Mouse (Mus musculus): ENCODE measurements around the gene L3mbtl3. TPM values are rescaled to one million over a fixed set of nuclear protein-coding genes. Genes with fewer than 3 reads are reported as not detected.

Gene L3mbtl3
- total and polyA plus RNA-seq, 3 experiments: 8.3 to 15.8 (median 9.2) TPM

DNA sequence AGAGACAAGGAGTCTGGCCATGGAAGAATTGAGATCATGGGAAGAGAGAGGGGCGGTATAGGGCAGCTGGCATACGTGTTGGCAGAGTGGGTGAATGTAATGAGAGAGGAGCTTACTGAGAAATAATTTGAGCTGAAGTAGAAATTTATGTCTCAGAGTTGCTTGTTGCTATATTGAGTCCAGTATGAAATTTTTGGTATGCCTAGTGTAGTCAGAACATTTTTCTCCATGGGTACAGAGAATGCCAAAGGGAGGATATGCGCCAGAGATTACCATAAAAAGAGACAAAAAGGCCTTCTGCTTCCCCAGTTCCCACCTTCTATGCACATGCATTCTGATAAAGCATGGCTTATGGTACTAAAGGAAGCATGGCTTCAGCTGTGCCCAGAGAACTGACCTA is 132.6 kb downstream of the L3mbtl3 start:
- DNase-seq: no peak

DNA sequence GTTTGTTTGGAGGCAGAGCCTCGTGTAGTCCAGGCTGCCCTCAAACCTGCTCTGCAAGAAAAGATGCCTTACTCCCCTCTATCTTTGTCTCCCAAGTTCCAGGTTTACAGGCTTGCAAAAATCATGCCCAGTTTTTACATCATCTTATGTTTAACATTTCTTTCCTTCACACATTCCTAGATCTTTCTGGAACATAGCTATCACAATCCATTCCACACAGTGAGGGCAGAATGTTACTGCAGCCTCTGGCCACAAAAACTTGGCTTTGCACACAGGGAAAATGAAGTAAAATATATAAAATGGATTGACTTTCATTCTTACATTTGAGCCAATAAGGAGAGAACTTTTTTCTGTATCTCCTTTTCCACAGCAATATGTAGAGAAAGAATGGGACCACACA is 136.7 kb downstream of the L3mbtl3 start:
- DNase-seq: no peak

DNA sequence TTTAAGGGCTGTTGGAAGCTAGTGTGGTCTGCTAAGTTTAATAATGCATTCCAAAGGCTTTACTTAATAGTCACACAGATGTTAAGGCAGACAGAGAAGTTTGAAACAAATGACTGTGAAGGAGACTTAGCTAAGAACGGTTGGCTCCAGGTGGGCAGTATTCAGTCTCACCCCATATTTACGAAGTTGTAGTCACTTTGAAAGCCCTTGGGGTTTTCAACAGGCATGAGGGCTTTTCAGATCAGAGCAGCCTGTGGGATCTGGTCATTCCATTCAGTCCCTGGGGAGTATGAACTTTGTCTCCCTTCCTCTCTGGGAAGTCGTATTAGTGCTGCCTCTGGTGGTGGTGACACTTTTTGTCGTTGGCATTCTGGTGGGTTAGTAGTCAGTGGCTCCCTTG is 137.2 kb downstream of the L3mbtl3 start:
- DNase-seq: no peak

DNA sequence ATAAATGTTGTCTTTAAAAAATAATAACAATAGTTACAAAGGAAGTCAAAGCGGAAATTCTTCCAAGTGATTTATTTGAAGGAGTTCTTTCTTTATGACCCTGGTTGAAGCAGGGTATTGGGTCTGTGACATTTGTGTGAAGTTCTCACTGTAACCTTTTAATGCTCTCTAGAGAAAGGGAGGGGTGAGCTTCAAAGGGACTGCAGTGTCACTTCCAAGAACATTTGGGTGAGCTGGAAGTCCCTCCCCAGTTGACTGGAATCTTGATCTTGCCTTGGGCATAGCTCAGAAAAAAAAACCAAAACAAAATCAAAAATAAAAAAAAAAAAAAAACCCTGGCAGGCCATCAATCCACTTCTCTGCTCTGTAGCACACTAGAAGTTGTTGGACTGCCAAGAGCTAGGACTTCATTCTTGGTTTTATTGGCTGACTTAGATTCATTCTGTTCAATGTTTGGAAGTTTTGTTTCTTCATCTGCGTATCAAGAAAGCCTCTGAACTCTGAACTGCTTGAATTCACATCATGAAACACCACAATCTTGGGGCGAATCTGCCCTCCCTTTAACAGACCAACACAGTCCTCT is 143.6 kb downstream of the L3mbtl3 start:
- DNase-seq: no peak

DNA sequence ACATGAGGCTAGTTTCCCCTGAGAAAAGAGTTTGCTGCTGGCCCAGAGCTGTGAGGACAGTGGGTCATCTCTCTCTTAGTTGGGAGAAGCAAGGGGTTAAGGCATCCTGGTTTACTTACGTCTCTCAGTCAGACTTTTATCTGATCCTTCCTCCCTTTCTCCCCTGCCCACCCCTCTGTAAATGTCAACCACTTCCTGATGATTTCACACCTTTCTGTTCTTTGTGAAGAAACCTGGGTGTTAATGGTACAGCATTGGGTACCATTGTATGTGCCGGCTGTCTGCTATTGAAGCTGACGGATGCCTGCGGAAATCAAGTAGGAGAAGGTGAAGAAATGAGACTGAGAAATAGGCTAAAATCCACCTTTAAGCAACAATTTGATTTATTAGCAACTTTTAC is 146.3 kb downstream of the L3mbtl3 start, which contains the start of gene Samd3:
Samd3 (plus strand) TSS at position 220 of the 400 bp plus-strand sequence.
- no peak for DNase-seq

DNA sequence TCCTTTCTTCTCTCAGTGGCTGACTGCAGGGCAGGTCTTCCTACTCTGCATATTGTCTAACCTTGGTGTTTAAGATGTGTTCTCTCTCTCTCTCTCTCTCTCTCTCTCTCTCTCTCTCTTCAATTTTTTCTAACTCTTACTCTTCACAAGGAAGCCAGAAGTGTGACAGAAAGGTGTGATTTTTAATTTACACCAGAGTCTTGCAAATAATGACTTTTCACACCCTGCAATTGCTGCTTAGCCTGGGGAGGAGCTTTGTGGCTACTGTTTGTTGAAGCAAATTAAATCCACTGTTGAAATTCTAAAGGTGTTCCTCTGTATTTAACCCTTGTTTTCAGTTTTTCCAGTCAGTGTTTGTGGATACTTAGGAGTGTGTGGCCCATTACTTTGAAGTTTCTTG is 147.6 kb downstream of the L3mbtl3 start:
- DNase-seq: no peak

DNA sequence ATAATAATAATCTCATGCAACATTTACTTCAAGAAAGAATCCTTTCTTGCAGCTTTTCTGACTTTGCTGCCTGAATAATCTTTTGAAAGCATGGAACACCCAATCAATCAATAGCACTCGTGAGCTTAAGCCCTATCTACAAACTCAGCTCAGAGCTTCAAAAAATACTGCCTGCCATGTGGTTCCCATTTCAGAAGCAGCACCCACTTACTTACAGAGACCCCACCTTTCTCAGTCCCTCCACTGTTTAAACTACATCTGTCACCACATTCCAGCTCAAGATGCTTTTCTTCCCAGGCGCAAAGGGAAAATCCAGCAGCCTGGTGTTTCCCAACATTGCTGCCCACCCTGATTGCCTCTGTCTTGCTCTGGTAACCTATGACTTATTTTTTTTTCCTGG is 149.0 kb downstream of the L3mbtl3 start:
- DNase-seq: no peak

DNA sequence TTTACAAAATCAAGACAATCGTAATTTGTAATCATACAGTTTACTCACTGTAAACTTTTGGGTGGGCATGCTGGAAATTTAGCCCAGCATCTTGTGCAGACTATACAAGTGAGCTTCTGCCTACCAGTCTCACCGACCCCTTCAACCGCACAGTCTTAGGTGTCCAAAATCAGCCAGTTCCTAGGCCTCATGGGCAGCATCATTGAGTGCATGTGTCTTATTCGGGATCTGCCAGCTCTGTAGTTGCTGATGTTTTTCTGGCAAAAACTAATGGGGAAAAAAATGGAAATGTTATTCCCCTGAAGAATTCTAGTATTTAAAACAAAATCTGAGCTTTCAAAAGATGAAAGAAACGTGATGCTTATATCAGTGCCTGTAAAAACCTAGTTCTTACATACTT is 149.5 kb downstream of the L3mbtl3 start:
- no peak for DNase-seq

Small RNA genes lying within 50 kb of the gene (microRNA-seq; reads per million reads assigned to microRNA genes)
- gene Gm27754: 0 reads per million in 2 experiments

Other genes starting within 250 kb of the L3mbtl3 start
- not detected for gene Samd3, start 146.3 kb downstream of the L3mbtl3 start, total RNA-seq (2021)
- gene Samd3, start 146.3 kb downstream of the L3mbtl3 start, polyA plus RNA-seq (2012; rRNA removed): 0.07 TPM in 1 of 2 replicates, not detected in the other

All from adrenal gland, adult 2 months (tissue).